Mouse (Mus musculus) C2C12 (cell line): ENCODE data around the gene Irgc1.

Experiments
- CTCF ChIP-seq: IDR thresholded peaks from one replicate; pipeline ENCODE4 v1.5.1; 2011; ENCODE audit not compliant: control insufficient read depth, insufficient read depth, insufficient read length
- MAX ChIP-seq: IDR thresholded peaks from one replicate; pipeline ENCODE4 v1.6.1; 2011; ENCODE audit warnings: mild to moderate bottlenecking, control low read depth
- USF1 ChIP-seq: IDR thresholded peaks from one replicate; pipeline ENCODE4 v1.6.1; 2011; ENCODE audit warnings: low read depth, mild to moderate bottlenecking, control low read depth, moderate library complexity

DNA sequence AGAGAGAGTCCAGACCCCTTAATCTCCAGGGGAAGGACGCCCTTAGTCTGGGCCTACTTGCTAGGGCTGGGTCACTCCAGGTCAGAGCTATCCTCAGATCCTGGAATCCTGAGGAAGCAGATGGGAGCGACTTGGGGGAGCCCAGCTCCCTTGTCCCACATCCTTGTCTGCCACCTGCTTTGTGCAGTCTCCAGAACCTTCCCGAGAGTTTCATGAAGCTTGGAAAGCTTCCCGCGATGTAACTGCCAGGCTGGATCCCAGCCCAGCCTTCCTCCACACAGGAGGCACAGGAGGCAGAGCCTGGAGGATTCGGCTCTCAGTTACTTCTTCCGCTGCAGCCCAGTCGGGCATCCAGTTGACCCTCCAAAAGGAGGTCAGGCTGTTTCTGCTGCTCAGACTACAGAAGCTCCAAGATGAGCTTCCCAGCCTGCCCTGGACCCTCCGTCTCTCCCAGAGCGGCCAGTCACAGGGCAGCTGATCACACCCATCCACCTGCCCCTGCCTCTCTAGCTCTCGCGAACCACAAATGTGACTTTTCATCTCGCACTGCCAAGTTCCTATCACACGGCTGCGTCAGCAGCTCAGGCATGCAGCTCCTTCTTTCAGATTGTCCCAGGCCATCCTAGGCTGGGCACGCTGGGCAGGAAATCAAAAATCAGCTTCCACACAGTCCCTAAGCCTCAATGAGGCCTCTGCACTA lies 22.5 kb downstream of the Irgc1 start:
- no peak for TF ChIP-seq CTCF
- no peak for TF ChIP-seq USF1
- no peak for TF ChIP-seq MAX
